Mouse (Mus musculus): ENCODE measurements around the gene Soga3.

Gene Soga3

GRCm38 (mm10) chr10:29208735-29209134, 65.1 kb downstream of the Soga3 start:
- no peak for DNase-seq

GRCm38 (mm10) chr10:29211453-29211852, 67.8 kb downstream of the Soga3 start, which contains the start of gene 9330159F19Rik:
Gene 9330159F19Rik, plus strand, starts transcription at chr10:29211606.
- DNase-seq: no peak

- no peak for DNase-seq
Observed at GRCm38 (mm10) chr10:29213534-29214100, 70.0 kb downstream of the Soga3 start.

- DNase-seq: no peak
Observed at GRCm38 (mm10) chr10:29216957-29217356, 73.3 kb downstream of the Soga3 start.

- DNase-seq: no peak
Observed at GRCm38 (mm10) chr10:29217451-29217850, 73.8 kb downstream of the Soga3 start.

- no peak for DNase-seq
Observed at GRCm38 (mm10) chr10:29225329-29225728, 81.7 kb downstream of the Soga3 start.

GRCm38 (mm10) chr10:29231208-29231607, 87.6 kb downstream of the Soga3 start:
- no peak for DNase-seq

All from cerebellum, postnatal 36 days (tissue).